Mouse (Mus musculus) intestine, embryonic 14.5 days (tissue): ENCODE results near the gene Man1a2. TPM values are rescaled to one million over a fixed set of nuclear protein-coding genes. Genes with fewer than 3 reads are reported as not detected.

ENCODE experiments used
- ATAC-seq: fragments of 200-750 bp; cut with Nextera tagmentation; replicated peaks from 2 replicates; pipeline ENCODE4 v1.8.0; 2017; ENCODE audit warnings: low read depth, moderate number of reproducible peaks, moderate TSS enrichment, moderate library complexity; ENCODE audit not compliant: low FRiP score, low TSS enrichment
- DNase-seq: peaks from one replicate; pipeline ENCODE4 v3.0.0-alpha.2; 2018; ENCODE audit warnings: low spot score
- H3K27ac ChIP-seq: fragments of 300-500 bp; sonication (generic); 2 replicates; pipeline ENCODE4 v1.5.1; 2014; ENCODE audit warnings: low read depth, mild to moderate bottlenecking, control low read depth
- H3K27me3 ChIP-seq: fragments of 300-500 bp; sonication (generic); replicated peaks from 2 replicates; pipeline ENCODE4 v1.6.1; 2014; ENCODE audit warnings: low read length, control low read depth; ENCODE audit not compliant: control insufficient read depth, insufficient read depth
- H3K36me3 ChIP-seq: fragments of 300-500 bp; sonication (generic); 2 replicates; pipeline ENCODE4 v1.6.1; 2014; ENCODE audit warnings: low read length, control low read depth; ENCODE audit not compliant: control insufficient read depth, insufficient read depth
- H3K4me1 ChIP-seq: fragments of 300-500 bp; sonication (generic); replicated peaks from 2 replicates; pipeline ENCODE4 v1.6.1; 2014; ENCODE audit warnings: low read length, control low read depth, mixed read lengths; ENCODE audit not compliant: control insufficient read depth, insufficient read depth
- H3K4me2 ChIP-seq: fragments of 300-500 bp; sonication (generic); 2 replicates; pipeline ENCODE4 v1.6.1; 2014; ENCODE audit warnings: low read length
- H3K4me3 ChIP-seq: fragments of 300-500 bp; sonication (generic); 2 replicates; pipeline ENCODE4 v1.5.1; 2014; ENCODE audit warnings: low read depth, low read length, control low read depth, mixed read lengths
- H3K9ac ChIP-seq: fragments of 300-500 bp; sonication (generic); 2 replicates; pipeline ENCODE4 v1.6.1; 2014; ENCODE audit warnings: mild to moderate bottlenecking, low read length
- H3K9me3 ChIP-seq: fragments of 300-500 bp; sonication (generic); 2 replicates; pipeline ENCODE4 v1.6.1; 2016; ENCODE audit warnings: low read length, control low read depth; ENCODE audit not compliant: control insufficient read depth
- WGBS: fragments of 180-500 bp; shearing (Covaris S2); extraction: QIAGEN DNeasy Blood & Tissue Kit; methylation state at CpG from one replicate; pipeline ENCODE4 v1.1.7; 2014; 5-methylcytosine and 5-hydroxymethylcytosine counted together
- polyA plus RNA-seq: library from polyadenylated mRNA; unstranded; fragments of >200 nt; fragmentation: Nextera tagmentation; extraction: Ambion mirVana; gene quantifications from 2 replicates; pipeline ENCODE4 v1.2.1, GENCODE M21; 2014

Man1a2 gene
- polyA plus RNA-seq, 1 experiment from 2014 or later: 97.2 TPM

DNA sequence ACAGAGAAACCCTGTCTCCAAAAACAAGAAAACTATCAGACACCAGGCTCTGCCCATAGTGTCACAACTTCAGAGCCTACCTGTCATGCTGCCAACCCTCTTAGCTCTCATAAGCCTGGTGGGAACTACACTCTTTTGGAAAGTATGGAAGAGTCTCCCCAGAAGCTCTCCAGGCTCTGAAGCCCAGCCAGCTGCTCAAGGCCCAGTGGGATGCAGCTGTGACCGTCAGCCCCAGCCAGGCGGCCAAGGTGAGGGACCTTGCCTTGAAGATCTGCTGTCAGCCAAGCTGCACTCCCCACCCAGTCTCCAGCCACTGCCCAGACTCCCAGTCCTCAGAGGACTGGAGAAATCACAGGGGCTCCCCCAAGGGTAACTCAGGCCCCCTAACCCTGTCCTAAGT lies 5.1 kb downstream of the Man1a2 start:
- Histone ChIP-seq H3K27me3 (no peaks in the 10 kb centered on the region), H3K4me2 (no peak overlapping the region), H3K4me1 (peaks cover 20% of the 10 kb centered on the region), H3K9ac (no peak overlapping the region), H3K36me3 (no peaks in the 10 kb centered on the region), H3K9me3 (no peaks in the 10 kb centered on the region), H3K27ac (no peak overlapping the region), H3K4me3 (no peak overlapping the region)
- 66% methylated on average over 2 of the region's 2 CpGs for WGBS
- no peak for ATAC-seq
- no peak for DNase-seq

DNA sequence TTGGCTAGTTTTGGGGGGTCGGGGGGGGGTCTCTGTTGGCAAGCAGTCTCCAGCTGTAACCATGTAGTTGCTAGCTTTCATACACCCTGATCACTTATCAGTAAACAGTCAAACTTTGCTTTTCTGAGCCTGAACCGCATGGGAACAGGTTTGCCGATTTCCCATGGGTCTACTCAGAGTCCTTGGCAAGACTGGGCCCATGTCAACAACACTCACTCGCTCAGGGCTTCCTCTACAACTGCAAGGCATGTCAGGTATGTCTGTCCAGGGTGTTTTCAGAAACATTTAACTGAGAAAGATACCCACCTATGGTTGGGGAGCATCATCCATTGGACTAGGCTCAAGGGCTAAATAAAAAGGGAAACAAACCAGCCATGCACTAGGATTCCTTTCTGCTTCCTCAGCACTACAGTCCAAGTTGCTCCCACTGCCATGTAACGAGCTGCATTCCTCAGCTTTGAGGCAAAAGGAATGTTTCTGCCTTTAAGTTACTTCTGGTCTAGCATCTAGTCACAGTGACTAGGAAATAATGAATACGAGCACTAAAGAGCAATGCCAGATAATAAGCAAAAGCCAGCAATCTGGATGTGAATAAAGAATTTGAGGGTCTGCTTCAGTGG lies 6.2 kb downstream of the Man1a2 start:
- Histone ChIP-seq H3K27ac (no peak overlapping the region), H3K9me3 (no peaks in the 10 kb centered on the region), H3K4me1 (peaks cover 20% of the 10 kb centered on the region), H3K36me3 (no peaks in the 10 kb centered on the region), H3K4me3 (no peak overlapping the region), H3K27me3 (no peaks in the 10 kb centered on the region), H3K9ac (no peak overlapping the region), H3K4me2 (no peak overlapping the region)
- DNase-seq (no peak), ATAC-seq (no peak)
- 88% methylated on average over 6 of the region's 6 CpGs for WGBS

DNA sequence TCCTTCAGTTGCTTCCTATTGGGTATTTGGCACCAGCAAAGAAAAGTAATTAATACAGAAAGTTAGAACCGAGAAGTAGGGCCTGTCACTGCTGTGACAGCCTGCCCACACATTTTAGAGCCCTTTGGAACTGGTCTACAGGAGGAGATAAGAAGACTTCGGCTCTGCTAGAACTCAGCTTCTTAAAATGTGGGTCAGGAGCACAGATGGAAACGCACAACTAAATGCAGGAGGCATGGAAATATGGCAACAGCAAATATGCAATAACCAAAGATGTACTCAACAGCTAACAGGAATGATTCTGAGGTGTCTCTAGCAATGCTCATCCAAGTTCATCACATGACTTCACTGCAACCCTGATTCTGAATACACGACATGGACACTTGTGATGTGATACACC lies 10.2 kb downstream of the Man1a2 start:
- H3K4me2 ChIP-seq: no peak overlapping the region
- no peak overlapping the region for H3K4me3 ChIP-seq
- no peak overlapping the region for H3K9ac ChIP-seq
- no peak for ATAC-seq
- no peaks in the 10 kb centered on the region; the same call in 1 of the 2 replicates for H3K4me1 ChIP-seq
- no peaks in the 10 kb centered on the region for H3K27me3 ChIP-seq
- H3K36me3 ChIP-seq: no peaks in the 10 kb centered on the region
- WGBS: 86% methylated on average over 4 of the region's 4 CpGs
- H3K9me3 ChIP-seq: no peaks in the 10 kb centered on the region
- DNase-seq: no peak
- H3K27ac ChIP-seq: no peak overlapping the region

DNA sequence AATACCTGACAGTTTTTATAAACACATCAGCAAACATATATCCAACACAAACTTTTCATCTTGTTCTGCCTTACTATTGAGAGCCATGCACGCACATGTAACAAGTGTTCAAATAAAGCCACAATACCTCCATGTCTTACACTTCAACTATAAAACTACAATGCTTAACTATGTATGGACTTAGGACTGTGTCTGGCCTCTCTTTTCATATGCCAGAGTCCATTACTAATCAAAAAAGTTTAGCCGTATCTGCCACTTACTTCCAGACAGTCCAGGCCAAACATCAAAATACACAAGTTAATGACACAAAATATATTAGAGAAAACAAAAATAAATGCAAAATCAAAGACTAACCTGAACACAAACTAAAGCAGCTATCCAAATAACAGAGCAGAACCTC lies 14.9 kb downstream of the Man1a2 start:
- DNase-seq: no peak
- ATAC-seq: no peak
- H3K4me3 ChIP-seq: no peak overlapping the region
- H3K36me3 ChIP-seq: no peaks in the 10 kb centered on the region
- no peaks in the 10 kb centered on the region for H3K27me3 ChIP-seq
- H3K9ac ChIP-seq: no peak overlapping the region
- WGBS: 90% methylated on average over 2 of the region's 2 CpGs
- H3K9me3 ChIP-seq: no peaks in the 10 kb centered on the region
- H3K4me2 ChIP-seq: no peak overlapping the region
- no peak overlapping the region for H3K27ac ChIP-seq
- H3K4me1 ChIP-seq: no peaks in the 10 kb centered on the region; the same call in 1 of the 2 replicates

DNA sequence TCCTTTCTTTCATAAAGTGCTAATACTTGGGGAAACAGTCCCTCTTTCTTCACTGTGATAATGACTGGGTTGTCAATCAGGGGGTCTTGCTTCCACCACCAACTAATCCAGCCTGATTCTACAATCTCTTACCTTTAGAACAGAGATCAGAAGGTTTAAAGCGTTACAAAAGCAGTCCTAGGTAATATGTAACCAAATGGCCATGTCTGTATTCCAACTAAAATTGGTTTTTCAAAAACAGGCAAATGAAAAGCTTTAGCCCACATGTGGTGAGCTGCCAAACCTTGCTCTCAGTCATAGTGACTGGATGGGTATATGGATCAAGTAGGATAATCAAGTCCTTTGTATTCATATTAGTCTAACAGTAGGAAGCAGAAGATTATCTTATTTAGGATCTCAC lies 32.0 kb downstream of the Man1a2 start:
- no peaks in the 10 kb centered on the region for H3K9me3 ChIP-seq
- DNase-seq: no peak
- no peak for ATAC-seq
- no peaks in the 10 kb centered on the region for H3K4me1 ChIP-seq
- H3K4me3 ChIP-seq: no peak overlapping the region
- H3K36me3 ChIP-seq: peaks cover 24% of the 10 kb centered on the region
- H3K4me2 ChIP-seq: no peak overlapping the region
- no peaks in the 10 kb centered on the region for H3K27me3 ChIP-seq
- 88% methylated on average over 1 of the region's 1 CpGs for WGBS
- no peak overlapping the region for H3K9ac ChIP-seq
- no peak overlapping the region for H3K27ac ChIP-seq

DNA sequence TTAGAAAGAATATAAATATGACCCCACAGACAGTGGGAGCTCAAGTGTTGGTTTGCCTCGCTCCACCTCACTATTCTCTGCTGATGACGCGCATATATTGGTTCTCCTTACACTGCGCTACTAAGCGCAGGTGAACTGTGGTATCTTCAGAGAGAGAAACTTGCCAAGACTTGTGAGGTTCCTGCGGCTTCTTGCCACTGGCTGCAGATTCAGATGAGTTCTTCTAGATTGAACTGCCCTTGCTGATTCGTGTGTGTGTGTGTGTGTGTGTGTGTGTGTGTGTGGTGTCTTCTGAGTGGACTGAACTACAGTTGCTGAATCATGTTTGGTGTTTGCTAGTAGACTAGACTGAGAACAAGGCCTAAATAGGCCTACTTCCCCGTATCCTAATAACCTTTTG lies 43.7 kb downstream of the Man1a2 start:
- H3K36me3 ChIP-seq: peaks cover 14% of the 10 kb centered on the region; the same call in 1 of the 2 replicates
- no peak for DNase-seq
- H3K4me1 ChIP-seq: no peaks in the 10 kb centered on the region
- WGBS: 94% methylated on average over 8 of the region's 8 CpGs
- H3K9me3 ChIP-seq: no peaks in the 10 kb centered on the region
- no peak overlapping the region for H3K9ac ChIP-seq
- H3K4me2 ChIP-seq: no peak overlapping the region
- H3K27me3 ChIP-seq: no peaks in the 10 kb centered on the region
- H3K4me3 ChIP-seq: no peak overlapping the region
- no peak overlapping the region for H3K27ac ChIP-seq
- no peak for ATAC-seq

DNA sequence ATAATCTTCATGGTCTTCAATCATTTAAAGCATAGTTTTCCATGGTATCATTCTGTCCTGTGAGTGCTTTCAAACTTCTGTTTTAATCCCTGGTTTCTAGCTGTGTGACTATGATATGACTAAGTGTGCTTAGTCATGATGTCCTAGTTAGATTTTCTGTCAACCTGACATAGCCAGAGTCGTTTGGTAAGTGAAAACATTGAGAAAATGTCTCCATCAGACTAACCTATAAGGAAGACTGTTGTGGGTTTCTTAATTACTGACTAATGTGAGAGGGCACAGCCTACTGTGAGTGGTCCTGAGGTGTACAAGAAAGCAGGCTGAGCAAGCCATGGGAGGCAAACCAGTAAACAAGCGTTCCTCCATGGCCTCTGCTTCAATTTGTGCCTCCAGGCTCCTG lies 49.0 kb downstream of the Man1a2 start:
- peaks cover 2% of the 10 kb centered on the region; the same call in 1 of the 2 replicates for H3K36me3 ChIP-seq
- H3K27me3 ChIP-seq: no peaks in the 10 kb centered on the region
- no peak overlapping the region for H3K9ac ChIP-seq
- no peaks in the 10 kb centered on the region for H3K9me3 ChIP-seq
- WGBS: 92% methylated on average over 2 of the region's 2 CpGs
- H3K4me1 ChIP-seq: no peaks in the 10 kb centered on the region
- DNase-seq: no peak
- no peak overlapping the region for H3K4me2 ChIP-seq
- H3K27ac ChIP-seq: no peak overlapping the region
- H3K4me3 ChIP-seq: no peak overlapping the region
- ATAC-seq: no peak

DNA sequence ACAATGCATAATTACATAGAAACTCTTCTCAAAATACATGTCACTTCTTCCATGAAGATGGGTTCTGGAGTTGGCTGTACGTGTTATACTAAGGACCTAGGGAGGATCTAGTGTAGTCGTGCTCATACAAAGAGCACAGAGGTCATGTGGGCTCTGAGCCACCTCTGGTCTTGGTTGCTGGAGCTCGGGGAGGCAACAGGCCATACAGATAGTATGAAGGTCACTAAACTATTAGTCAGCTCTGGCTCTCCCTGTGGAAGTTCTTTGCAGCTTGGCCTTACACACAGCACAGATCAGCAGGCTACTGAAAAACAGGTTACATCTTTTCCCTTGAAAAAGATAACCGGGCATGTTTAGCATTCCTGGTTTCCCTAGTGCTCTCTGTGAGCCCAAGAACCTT lies 50.5 kb downstream of the Man1a2 start:
- H3K27ac ChIP-seq: no peak overlapping the region
- WGBS: 84% methylated on average over 4 of the region's 4 CpGs
- DNase-seq (no peak), ATAC-seq (no peak)
- H3K4me2 ChIP-seq: no peak overlapping the region
- H3K4me1 ChIP-seq: no peaks in the 10 kb centered on the region
- H3K9me3 ChIP-seq: no peaks in the 10 kb centered on the region
- no peak overlapping the region for H3K4me3 ChIP-seq
- peaks cover 11% of the 10 kb centered on the region; the same call in 1 of the 2 replicates for H3K36me3 ChIP-seq
- no peak overlapping the region for H3K9ac ChIP-seq
- H3K27me3 ChIP-seq: no peaks in the 10 kb centered on the region

DNA sequence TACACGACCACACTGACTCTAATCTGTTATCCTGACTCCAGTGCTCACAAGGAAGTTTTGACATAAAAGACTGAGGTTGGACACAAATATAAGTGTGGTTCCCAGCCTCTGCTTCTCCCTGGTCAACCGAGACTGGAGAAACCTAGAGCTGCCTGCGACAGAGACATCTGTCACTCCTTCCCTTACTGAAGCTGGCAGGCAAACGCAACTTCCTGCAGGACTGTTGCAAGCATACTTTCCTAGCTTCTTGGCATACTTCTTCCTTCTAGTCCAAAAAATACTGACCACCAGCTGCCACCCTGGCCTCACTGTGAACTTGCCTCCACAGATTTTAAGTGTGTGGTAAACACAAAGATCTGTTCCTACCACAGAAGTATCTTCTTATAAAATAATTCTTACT lies 66.8 kb downstream of the Man1a2 start:
- no peak overlapping the region for H3K27ac ChIP-seq
- H3K4me2 ChIP-seq: no peak overlapping the region
- no peak overlapping the region for H3K4me3 ChIP-seq
- H3K4me1 ChIP-seq: no peaks in the 10 kb centered on the region
- no peak for DNase-seq
- H3K9me3 ChIP-seq: no peaks in the 10 kb centered on the region
- ATAC-seq: no peak
- WGBS: 65% methylated on average over 4 of the region's 4 CpGs
- H3K36me3 ChIP-seq: 0 out of 2 replicates have a peak, but pooled peaks cover 5% of the 10 kb centered on the region
- no peaks in the 10 kb centered on the region for H3K27me3 ChIP-seq
- H3K9ac ChIP-seq: no peak overlapping the region
